Mouse (Mus musculus) forebrain, embryonic 16.5 days (tissue): ENCODE data around the gene Plscr1. TPM values are rescaled to one million over a fixed set of nuclear protein-coding genes. Genes with fewer than 3 reads are reported as not detected.

Experiments
- ATAC-seq: fragments of 200-750 bp; cut with Nextera tagmentation; 2 replicates; pipeline ENCODE4 v1.8.0; 2017; ENCODE audit warnings: mild to moderate bottlenecking, moderate library complexity
- H3K27ac ChIP-seq: fragments of 300-500 bp; sonication (generic); 2 replicates; pipeline ENCODE4 v1.5.1; 2014; ENCODE audit warnings: low read length, control low read depth
- H3K27me3 ChIP-seq: fragments of 300-500 bp; sonication (generic); replicated peaks from 2 replicates; pipeline ENCODE4 v1.6.1; 2014; ENCODE audit warnings: low read length; ENCODE audit not compliant: control insufficient read depth, insufficient read depth
- H3K36me3 ChIP-seq: fragments of 300-500 bp; sonication (generic); 2 replicates; pipeline ENCODE4 v1.6.1; 2014; ENCODE audit not compliant: control insufficient read depth, insufficient read depth
- H3K4me1 ChIP-seq: fragments of 300-500 bp; sonication (generic); replicated peaks from 2 replicates; pipeline ENCODE4 v1.6.1; 2014; ENCODE audit warnings: low read length; ENCODE audit not compliant: control insufficient read depth, insufficient read depth
- H3K4me2 ChIP-seq: fragments of 300-500 bp; sonication (generic); 2 replicates; pipeline ENCODE4 v1.6.1; 2014; ENCODE audit warnings: mild to moderate bottlenecking, low read length, control low read depth
- H3K4me3 ChIP-seq: fragments of 300-500 bp; sonication (generic); replicated peaks from 2 replicates; pipeline ENCODE4 v1.5.1; 2014; ENCODE audit warnings: mild to moderate bottlenecking, low read length, control low read depth
- H3K9ac ChIP-seq: fragments of 300-500 bp; sonication (generic); replicated peaks from 2 replicates; pipeline ENCODE4 v1.6.1; 2014; ENCODE audit warnings: low read depth, low read length, control low read depth
- H3K9me3 ChIP-seq: fragments of 300-500 bp; sonication (generic); 2 replicates; pipeline ENCODE4 v1.6.1; 2016; ENCODE audit warnings: low read length; ENCODE audit not compliant: control insufficient read depth
- WGBS: fragments of 180-500 bp; shearing (Covaris S2); extraction: QIAGEN DNeasy Blood & Tissue Kit; methylation state at CpG from one replicate; pipeline ENCODE4 v1.1.7; 2014; 5-methylcytosine and 5-hydroxymethylcytosine counted together
- polyA plus RNA-seq: library from polyadenylated mRNA; unstranded; fragments of >200 nt; fragmentation: Nextera tagmentation; extraction: Ambion mirVana; gene quantifications from 2 replicates; pipeline ENCODE4 v1.2.1, GENCODE M21; 2015

Plscr1 gene
- polyA plus RNA-seq, 1 experiment from 2014 or later = 5.9 TPM

GRCm38 (mm10) chr9:92292922-92293321 lies 43.4 kb downstream of the Plscr1 start:
- ATAC-seq = no peak
- Histone ChIP-seq H3K27me3 (no peaks in the 10 kb centered on the region), H3K36me3 (no peaks in the 10 kb centered on the region), H3K9me3 (no peaks in the 10 kb centered on the region), H3K9ac (no peak overlapping the region), H3K4me3 (no peak overlapping the region), H3K27ac (no peak overlapping the region), H3K4me1 (no peaks in the 10 kb centered on the region), H3K4me2 (no peak overlapping the region)
- WGBS = 72% methylated on average over 3 of the region's 3 CpGs

GRCm38 (mm10) chr9:92293560-92294548 lies 44.3 kb downstream of the Plscr1 start:
- no peak for ATAC-seq
- H3K4me3 ChIP-seq = no peak overlapping the region
- H3K9me3 ChIP-seq = no peaks in the 10 kb centered on the region
- no peak overlapping the region for H3K9ac ChIP-seq
- H3K27ac ChIP-seq = no peak overlapping the region
- H3K27me3 ChIP-seq = no peaks in the 10 kb centered on the region
- H3K36me3 ChIP-seq = no peaks in the 10 kb centered on the region
- no peaks in the 10 kb centered on the region for H3K4me1 ChIP-seq
- 80% methylated on average over 2 of the region's 2 CpGs for WGBS
- no peak overlapping the region for H3K4me2 ChIP-seq

GRCm38 (mm10) chr9:92298288-92298687 lies 48.7 kb downstream of the Plscr1 start:
- H3K36me3 ChIP-seq = no peaks in the 10 kb centered on the region
- no peaks in the 10 kb centered on the region for H3K9me3 ChIP-seq
- H3K27me3 ChIP-seq = no peaks in the 10 kb centered on the region
- no peak overlapping the region for H3K27ac ChIP-seq
- no peak for ATAC-seq
- no peak overlapping the region for H3K9ac ChIP-seq
- 44% methylated on average over 1 of the region's 1 CpGs for WGBS
- H3K4me2 ChIP-seq = no peak overlapping the region
- no peaks in the 10 kb centered on the region for H3K4me1 ChIP-seq
- no peak overlapping the region for H3K4me3 ChIP-seq

- ATAC-seq = no peak
- H3K4me2 ChIP-seq = no peak overlapping the region
- 77% methylated on average over 3 of the region's 3 CpGs for WGBS
Measured at GRCm38 (mm10) chr9:92301213-92301612, 51.7 kb downstream of the Plscr1 start.

GRCm38 (mm10) chr9:92305075-92305474 lies 55.5 kb downstream of the Plscr1 start:
- Histone ChIP-seq H3K27me3 (no peaks in the 10 kb centered on the region), H3K4me3 (no peak overlapping the region), H3K36me3 (no peaks in the 10 kb centered on the region), H3K9ac (no peak overlapping the region), H3K9me3 (no peaks in the 10 kb centered on the region), H3K4me1 (no peaks in the 10 kb centered on the region), H3K4me2 (no peak overlapping the region), H3K27ac (no peak overlapping the region)
- no peak for ATAC-seq
- 46% methylated on average over 8 of the region's 8 CpGs for WGBS

More at GRCm38 (mm10) chr9:92301213-92301612, 51.7 kb downstream of the Plscr1 start:
- no peak overlapping the region for H3K27ac ChIP-seq
- H3K9ac ChIP-seq = no peak overlapping the region
- H3K4me3 ChIP-seq = no peak overlapping the region
- no peaks in the 10 kb centered on the region for H3K4me1 ChIP-seq
- no peaks in the 10 kb centered on the region for H3K36me3 ChIP-seq
- no peaks in the 10 kb centered on the region for H3K27me3 ChIP-seq
- H3K9me3 ChIP-seq = no peaks in the 10 kb centered on the region

GRCm38 (mm10) chr9:92305620-92306220 lies 56.2 kb downstream of the Plscr1 start:
- H3K4me3 ChIP-seq = no peak overlapping the region
- no peak overlapping the region for H3K4me2 ChIP-seq
- WGBS = 43% methylated on average over 8 of the region's 8 CpGs
- H3K9ac ChIP-seq = no peak overlapping the region
- no peaks in the 10 kb centered on the region for H3K36me3 ChIP-seq
- no peaks in the 10 kb centered on the region for H3K27me3 ChIP-seq
- no peak overlapping the region for H3K27ac ChIP-seq
- ATAC-seq = peak; percentile 20; the same call in 1 of the 2 replicates
- H3K9me3 ChIP-seq = no peaks in the 10 kb centered on the region
- H3K4me1 ChIP-seq = no peaks in the 10 kb centered on the region

GRCm38 (mm10) chr9:92309077-92309476 lies 59.5 kb downstream of the Plscr1 start, which contains the start of gene 1700057G04Rik:
Gene 1700057G04Rik (plus strand): TSS chr9:92309377.
- H3K27ac ChIP-seq = no peak within 1 kb of the TSS
- no peaks in the 10 kb centered on the region for H3K4me1 ChIP-seq
- ATAC-seq = no peak
- no peaks in the 10 kb centered on the region for H3K9me3 ChIP-seq
- no peaks in the 10 kb centered on the region for H3K27me3 ChIP-seq
- no peaks in the 10 kb centered on the region for H3K36me3 ChIP-seq
- H3K4me3 ChIP-seq = no peak within 1 kb of the TSS
- H3K9ac ChIP-seq = no peak within 1 kb of the TSS
- WGBS = 93% methylated on average over 1 of the region's 1 CpGs
- no peak within 1 kb of the TSS for H3K4me2 ChIP-seq

- no peaks in the 10 kb centered on the region for H3K36me3 ChIP-seq
- H3K4me1 ChIP-seq = no peaks in the 10 kb centered on the region
- no peak overlapping the region for H3K27ac ChIP-seq
- H3K9ac ChIP-seq = no peak overlapping the region
- 90% methylated on average over 3 of the region's 3 CpGs for whole genome bisulfite sequencing
- no peaks in the 10 kb centered on the region for H3K27me3 ChIP-seq
- no peak for ATAC-seq
- H3K9me3 ChIP-seq = no peaks in the 10 kb centered on the region
- H3K4me3 ChIP-seq = no peak overlapping the region
- no peak overlapping the region for H3K4me2 ChIP-seq
Measured at GRCm38 (mm10) chr9:92316791-92317190, 67.2 kb downstream of the Plscr1 start.
